Mouse (Mus musculus) neural tube, embryonic 12.5 days (tissue): Measurements from ENCODE around the gene Nckap5. TPM values are rescaled to one million over a fixed set of nuclear protein-coding genes. Genes with fewer than 3 reads are reported as not detected.
"Not testable (repeated sequence)": the region's sequence is repeated elsewhere in the genome, so short reads cannot be mapped to it uniquely, and the experiment has no call there.

ENCODE experiments used
- ATAC-seq: fragments of 200-750 bp; cut with Nextera tagmentation; 2 replicates; pipeline ENCODE4 v1.8.0; 2017; ENCODE audit warnings: low read depth, mild to moderate bottlenecking, moderate TSS enrichment, moderate library complexity; ENCODE audit not compliant: low FRiP score
- H3K27ac ChIP-seq: fragments of 300-500 bp; sonication (generic); 2 replicates; pipeline ENCODE4 v1.5.1; 2016
- H3K27me3 ChIP-seq: fragments of 300-500 bp; sonication (generic); replicated peaks from 2 replicates; pipeline ENCODE4 v1.6.1; 2016; ENCODE audit warnings: mild to moderate bottlenecking
- H3K36me3 ChIP-seq: fragments of 300-500 bp; sonication (generic); 2 replicates; pipeline ENCODE4 v1.6.1; 2016; ENCODE audit warnings: mild to moderate bottlenecking
- H3K4me1 ChIP-seq: fragments of 300-500 bp; sonication (generic); 2 replicates; pipeline ENCODE4 v1.6.1; 2016
- H3K4me2 ChIP-seq: fragments of 300-500 bp; sonication (generic); replicated peaks from 2 replicates; pipeline ENCODE4 v1.6.1; 2016; ENCODE audit warnings: mild to moderate bottlenecking
- H3K4me3 ChIP-seq: fragments of 300-500 bp; sonication (generic); 2 replicates; pipeline ENCODE4 v1.5.1; 2016
- H3K9ac ChIP-seq: fragments of 300-500 bp; sonication (generic); 2 replicates; pipeline ENCODE4 v1.6.1; 2016; ENCODE audit warnings: mild to moderate bottlenecking
- H3K9me3 ChIP-seq: fragments of 300-500 bp; sonication (generic); 2 replicates; pipeline ENCODE4 v1.6.1; 2016; ENCODE audit warnings: mild to moderate bottlenecking
- WGBS: fragments of 180-500 bp; shearing (Covaris S2); methylation state at CpG from one replicate; pipeline ENCODE4 v1.1.7; 2016; 5-methylcytosine and 5-hydroxymethylcytosine counted together
- polyA plus RNA-seq: library from polyadenylated mRNA; unstranded; fragments of >200 nt; fragmentation: Nextera tagmentation; extraction: Ambion mirVana; gene quantifications from 2 replicates; pipeline ENCODE4 v1.2.1, GENCODE M21; 2016

Nckap5 gene
- polyA plus RNA-seq, 1 experiment from 2014 or later = 25.4 TPM

DNA sequence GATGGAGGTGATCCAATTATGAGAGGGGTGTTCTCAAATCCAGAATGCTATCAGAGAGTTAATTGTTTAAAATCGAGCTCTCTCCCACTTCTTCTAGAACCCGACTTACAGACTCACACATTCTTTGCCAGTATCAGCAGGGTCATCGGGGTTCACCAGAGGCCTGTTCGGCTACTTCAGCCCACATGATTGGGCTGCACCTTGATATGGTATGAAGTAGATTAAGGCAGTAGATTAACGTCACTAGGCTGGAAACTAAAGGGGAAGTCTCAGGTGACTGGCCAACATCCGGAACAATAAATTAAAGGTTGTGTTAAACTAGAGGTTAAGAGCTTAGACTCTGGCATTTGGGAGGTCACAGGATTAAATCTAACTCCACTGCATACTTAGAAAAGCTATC lies 8.4 kb downstream of the Nckap5 start:
- no peak for ATAC-seq
- WGBS = 92% methylated on average over 6 of the region's 6 CpGs
- no peaks in the 10 kb centered on the region for H3K27me3 ChIP-seq

DNA sequence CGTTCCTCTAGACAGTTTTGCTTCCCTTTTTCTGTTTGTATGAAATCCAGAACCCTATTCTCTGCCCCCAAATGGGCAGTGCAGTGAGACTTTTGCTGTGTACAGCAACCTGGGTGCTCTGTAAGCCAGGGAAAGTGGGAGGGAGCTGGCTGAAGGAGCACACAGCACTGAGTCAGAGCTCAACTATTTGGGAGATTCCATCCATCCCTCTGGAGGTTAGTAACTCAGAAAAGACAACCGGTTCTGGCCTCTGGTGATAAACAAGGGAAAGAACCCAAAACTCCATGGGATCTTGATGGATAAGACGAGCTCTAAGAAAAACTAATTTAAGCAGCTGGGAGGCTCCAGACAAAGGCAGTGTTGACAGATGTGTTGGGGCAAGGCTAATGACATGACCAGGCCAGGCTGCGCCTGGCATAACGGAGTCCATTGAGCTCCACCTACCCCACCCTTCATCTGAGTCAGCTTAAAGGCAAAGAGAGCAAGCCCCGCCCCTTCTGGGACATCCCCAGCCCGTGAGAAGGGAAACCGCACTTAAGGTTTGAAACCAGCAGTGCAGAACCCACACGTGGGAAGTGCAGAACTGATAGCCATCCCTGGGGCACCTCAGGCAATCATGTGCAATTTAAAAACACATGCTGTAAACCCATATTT lies 13.1 kb downstream of the Nckap5 start:
- no peak overlapping the region for H3K4me3 ChIP-seq
- WGBS = 47% methylated on average over 9 of the region's 9 CpGs
- H3K4me2 ChIP-seq = no peak overlapping the region
- peaks cover 4% of the 10 kb centered on the region for H3K4me1 ChIP-seq
- no peak overlapping the region for H3K27ac ChIP-seq
- peak; percentile 50 for ATAC-seq
- H3K36me3 ChIP-seq = no peaks in the 10 kb centered on the region
- no peak overlapping the region for H3K9ac ChIP-seq
- peaks cover 4% of the 10 kb centered on the region; the same call in 1 of the 2 replicates for H3K9me3 ChIP-seq
- no peaks in the 10 kb centered on the region for H3K27me3 ChIP-seq

More for the DNA sequence above, 8.4 kb downstream of the Nckap5 start:
- peaks cover 4% of the 10 kb centered on the region for H3K4me1 ChIP-seq
- H3K9me3 ChIP-seq = no peaks in the 10 kb centered on the region
- no peak overlapping the region for H3K4me2 ChIP-seq
- no peak overlapping the region for H3K27ac ChIP-seq
- no peak overlapping the region for H3K9ac ChIP-seq
- H3K36me3 ChIP-seq = no peaks in the 10 kb centered on the region
- H3K4me3 ChIP-seq = no peak overlapping the region

- H3K4me3 ChIP-seq = no peak overlapping the region
- H3K9ac ChIP-seq = no peak overlapping the region
- H3K9me3 ChIP-seq = no peaks in the 10 kb centered on the region
- no peak overlapping the region for H3K27ac ChIP-seq
- ATAC-seq = no peak
- no peak overlapping the region for H3K4me2 ChIP-seq
- no peaks in the 10 kb centered on the region for H3K36me3 ChIP-seq
- H3K4me1 ChIP-seq = 0 out of 2 replicates have a peak, but pooled peaks cover 5% of the 10 kb centered on the region
- 71% methylated on average over 3 of the region's 3 CpGs for WGBS
- H3K27me3 ChIP-seq = no peaks in the 10 kb centered on the region
These were observed 23.5 kb downstream of the Nckap5 start for GRCm38 (mm10) chr1:126806994-126807611.

DNA sequence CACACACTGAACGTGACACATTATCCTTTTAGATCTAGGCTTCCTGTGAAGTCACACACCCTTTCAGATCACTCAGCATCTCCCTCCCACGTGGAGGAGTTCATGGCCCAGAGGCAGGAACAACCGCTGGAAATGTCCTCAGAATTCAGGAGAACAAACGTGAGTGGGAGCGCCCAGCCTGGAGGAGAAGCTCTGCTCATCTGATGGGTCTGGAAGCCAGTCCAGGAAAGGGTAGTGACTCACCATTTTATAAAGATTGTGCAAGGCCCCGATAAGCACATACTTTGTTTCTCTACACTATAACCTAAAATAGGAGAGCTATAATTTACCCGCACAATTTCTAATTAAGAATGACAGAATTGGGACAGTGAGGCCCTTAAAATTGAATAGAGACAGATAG lies 24.1 kb downstream of the Nckap5 start:
- no peak overlapping the region for H3K4me3 ChIP-seq
- no peaks in the 10 kb centered on the region for H3K9me3 ChIP-seq
- 78% methylated on average over 7 of the region's 7 CpGs for WGBS
- ATAC-seq = no peak
- no peak overlapping the region for H3K4me2 ChIP-seq
- H3K9ac ChIP-seq = no peak overlapping the region
- no peak overlapping the region for H3K27ac ChIP-seq
- no peaks in the 10 kb centered on the region for H3K36me3 ChIP-seq
- H3K27me3 ChIP-seq = no peaks in the 10 kb centered on the region
- H3K4me1 ChIP-seq = 0 out of 2 replicates have a peak, but pooled peaks cover 5% of the 10 kb centered on the region

DNA sequence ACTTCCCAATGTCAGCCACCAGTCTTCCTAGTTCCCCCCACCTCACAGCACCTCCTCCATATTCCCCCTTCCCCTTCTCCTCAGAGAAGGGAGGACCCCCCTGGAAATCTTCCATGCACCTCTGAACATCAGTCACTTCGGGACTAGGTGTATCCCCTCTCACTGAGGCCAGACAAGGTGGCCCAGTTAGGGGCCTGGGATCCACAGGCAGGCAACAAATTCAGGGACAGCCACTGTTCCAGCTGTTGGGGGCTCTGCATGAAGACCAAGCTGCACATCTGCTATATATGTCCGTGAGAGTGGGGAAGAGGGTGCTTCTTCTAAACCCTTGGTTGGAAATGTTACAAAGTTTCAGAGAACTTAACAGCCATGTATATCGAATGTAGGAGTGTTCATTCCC lies 28.2 kb downstream of the Nckap5 start:
- Histone ChIP-seq H3K4me3 (no peak overlapping the region), H3K4me2 (no peak overlapping the region), H3K4me1 (0 out of 2 replicates have a peak, but pooled peaks cover 8% of the 10 kb centered on the region), H3K9ac (no peak overlapping the region), H3K36me3 (no peaks in the 10 kb centered on the region), H3K27me3 (no peaks in the 10 kb centered on the region), H3K9me3 (no peaks in the 10 kb centered on the region), H3K27ac (no peak overlapping the region)
- ATAC-seq = no peak
- WGBS = 88% methylated on average over 3 of the region's 3 CpGs

- H3K4me2 ChIP-seq = no peak overlapping the region
- H3K4me1 ChIP-seq = 0 out of 2 replicates have a peak, but pooled peaks cover 8% of the 10 kb centered on the region
- 66% methylated on average over 8 of the region's 8 CpGs for WGBS
- no peak overlapping the region for H3K9ac ChIP-seq
- ATAC-seq = 0 out of 2 replicates have a peak, but pooled peaks have one; percentile 29
- H3K4me3 ChIP-seq = no peak overlapping the region
- no peaks in the 10 kb centered on the region for H3K9me3 ChIP-seq
- H3K36me3 ChIP-seq = no peaks in the 10 kb centered on the region
- no peak overlapping the region for H3K27ac ChIP-seq
- no peaks in the 10 kb centered on the region for H3K27me3 ChIP-seq
These were observed 28.9 kb downstream of the Nckap5 start for GRCm38 (mm10) chr1:126801706-126802105.

- Histone ChIP-seq H3K36me3 (no peaks in the 10 kb centered on the region), H3K4me1 (0 out of 2 replicates have a peak, but pooled peaks cover 8% of the 10 kb centered on the region), H3K27ac (no peak overlapping the region), H3K9me3 (no peaks in the 10 kb centered on the region), H3K4me3 (no peak overlapping the region), H3K9ac (no peak overlapping the region), H3K27me3 (no peaks in the 10 kb centered on the region), H3K4me2 (no peak overlapping the region)
- WGBS = 55% methylated on average over 11 of the region's 11 CpGs
- ATAC-seq = peak; percentile 63
These were observed 31.2 kb downstream of the Nckap5 start for GRCm38 (mm10) chr1:126799379-126799798.

- WGBS = no CpG with 5 or more reads among the region's 2 CpGs
- H3K4me2 ChIP-seq, H3K36me3 ChIP-seq, H3K9ac ChIP-seq, H3K9me3 ChIP-seq, H3K4me1 ChIP-seq, H3K27me3 ChIP-seq, ATAC-seq, H3K4me3 ChIP-seq, H3K27ac ChIP-seq: not testable (repeated sequence)
These were observed 50.2 kb downstream of the Nckap5 start for GRCm38 (mm10) chr1:126780354-126780941.

DNA sequence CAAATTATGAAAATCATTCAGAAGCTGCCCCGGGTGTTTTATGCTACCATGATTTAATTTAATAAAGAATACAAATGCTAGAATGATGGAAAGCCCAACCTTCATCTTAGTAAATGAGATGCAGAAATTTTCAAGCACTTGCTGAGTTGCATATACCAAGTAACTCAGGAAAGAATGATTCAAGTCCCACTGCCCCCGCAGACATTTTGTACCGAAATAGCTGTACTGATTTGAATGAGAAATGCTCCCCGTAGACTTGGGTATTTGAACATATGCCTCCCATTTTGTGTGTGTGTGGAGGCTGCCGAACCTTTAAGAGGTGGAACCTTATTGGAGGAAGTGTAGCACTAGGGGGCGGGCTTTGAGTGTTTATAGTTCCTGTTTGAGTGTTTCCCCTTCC lies 56.7 kb downstream of the Nckap5 start:
- not testable (repeated sequence) for H3K27ac ChIP-seq, H3K27me3 ChIP-seq, H3K4me3 ChIP-seq, H3K36me3 ChIP-seq, H3K4me1 ChIP-seq, H3K9ac ChIP-seq, H3K9me3 ChIP-seq, ATAC-seq, H3K4me2 ChIP-seq
- no CpG with 5 or more reads among the region's 6 CpGs for WGBS

DNA sequence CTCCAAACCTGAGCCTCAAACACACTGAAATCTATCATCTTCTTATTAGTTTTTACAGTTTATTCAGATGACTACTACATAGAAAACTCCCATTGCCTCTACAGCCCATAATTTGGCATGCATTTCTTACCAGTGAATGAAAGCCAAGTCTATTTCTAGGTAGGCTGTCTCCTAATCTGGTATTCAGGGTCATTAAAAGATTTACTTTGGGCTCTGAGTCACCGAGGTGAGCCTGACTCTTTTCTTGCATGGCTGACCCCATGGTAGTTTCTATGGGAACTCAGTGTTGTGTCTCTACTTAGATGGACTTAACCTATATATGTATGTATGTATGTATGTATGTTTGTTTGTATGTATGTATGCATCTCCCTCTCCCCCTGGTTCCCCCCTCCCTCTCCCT lies 63.6 kb downstream of the Nckap5 start:
- Histone ChIP-seq H3K4me3 (no peak overlapping the region), H3K4me2 (no peak overlapping the region), H3K36me3 (no peaks in the 10 kb centered on the region), H3K27ac (no peak overlapping the region), H3K9me3 (no peaks in the 10 kb centered on the region), H3K27me3 (no peaks in the 10 kb centered on the region), H3K4me1 (0 out of 2 replicates have a peak, but pooled peaks cover 10% of the 10 kb centered on the region), H3K9ac (no peak overlapping the region)
- WGBS = 53% methylated on average over 1 of the region's 1 CpGs
- ATAC-seq = no peak

DNA sequence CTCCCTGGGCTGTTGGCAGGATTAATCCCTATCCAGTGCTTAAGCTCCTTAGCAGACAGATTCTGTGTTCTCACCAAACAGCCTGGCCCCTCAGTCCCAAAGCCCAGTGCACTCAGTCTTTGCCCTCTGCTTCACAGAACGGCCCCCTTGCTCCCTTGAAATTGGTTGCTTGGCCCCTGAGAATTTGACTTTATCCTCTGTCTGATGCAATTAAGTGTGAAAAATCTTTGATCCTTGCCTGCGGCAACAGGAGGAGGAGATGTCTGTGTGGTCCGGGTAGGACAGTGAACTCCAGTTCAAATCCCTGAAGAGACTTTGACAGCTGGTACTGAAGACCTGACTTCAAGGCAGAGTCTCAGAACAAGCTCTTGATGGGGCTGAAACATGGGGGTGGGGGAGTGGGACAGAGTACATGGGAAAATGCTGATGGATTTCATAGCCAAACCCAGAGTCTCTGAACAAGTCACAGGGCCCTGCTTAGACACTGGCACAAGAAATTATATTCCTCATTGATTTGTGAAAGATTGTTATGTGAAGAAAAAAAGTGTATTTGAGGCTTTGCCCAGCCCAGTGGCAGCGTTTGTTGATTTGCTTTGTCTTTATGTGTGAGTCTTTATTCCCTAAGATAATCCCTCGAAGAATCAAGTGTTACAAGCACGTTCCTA lies 65.0 kb downstream of the Nckap5 start:
- Histone ChIP-seq H3K4me2 (no peak overlapping the region), H3K9me3 (no peaks in the 10 kb centered on the region), H3K36me3 (no peaks in the 10 kb centered on the region), H3K27me3 (no peaks in the 10 kb centered on the region), H3K4me1 (0 out of 2 replicates have a peak, but pooled peaks cover 14% of the 10 kb centered on the region), H3K9ac (no peak overlapping the region), H3K4me3 (no peak overlapping the region), H3K27ac (no peak overlapping the region)
- WGBS = 49% methylated on average over 6 of the region's 6 CpGs
- no peak for ATAC-seq

GRCm38 (mm10) chr1:126764201-126764600 lies 66.4 kb downstream of the Nckap5 start:
- Histone ChIP-seq H3K9ac (no peak overlapping the region), H3K4me2 (no peak overlapping the region), H3K27me3 (no peaks in the 10 kb centered on the region), H3K4me1 (0 out of 2 replicates have a peak, but pooled peaks cover 14% of the 10 kb centered on the region), H3K36me3 (no peaks in the 10 kb centered on the region), H3K9me3 (no peaks in the 10 kb centered on the region), H3K27ac (no peak overlapping the region), H3K4me3 (no peak overlapping the region)
- 74% methylated on average over 3 of the region's 3 CpGs for WGBS
- ATAC-seq = no peak
